ENCODE assay signal across 27 mouse cellular contexts in genomic region chr10:53423091-53423490, GRCm38 (mm10).
"Had no signal": no experiment of that assay in that cellular context is flagged by ENCODE, and none has a peak within 500 bp of the region (broad histone marks: within the 10 kb centered on the region; RNA-seq: fewer than 3 reads in every experiment).

No protein-coding gene starts in this region.

- H3K36me3 ChIP-seq: heart, embryonic 10.5 days; heart, embryonic 12.5 days; hindbrain, embryonic 10.5 days; hindbrain, embryonic 12.5 days; intestine, embryonic 15.5 days; limb, embryonic 13.5 days; limb, embryonic 15.5 days; liver, embryonic 13.5 days; liver, embryonic 15.5 days had no signal

- H3K27ac ChIP-seq: heart, embryonic 10.5 days; hindbrain, embryonic 10.5 days; hindbrain, embryonic 12.5 days; hindbrain, embryonic 14.5 days; intestine, embryonic 15.5 days; limb, embryonic 13.5 days; limb, embryonic 15.5 days; liver, embryonic 13.5 days; liver, embryonic 15.5 days had no signal

- H3K9ac ChIP-seq: heart, embryonic 12.5 days; hindbrain, embryonic 12.5 days; hindbrain, embryonic 14.5 days; intestine, embryonic 15.5 days; limb, embryonic 13.5 days; limb, embryonic 15.5 days; liver, embryonic 13.5 days; liver, embryonic 15.5 days had no signal

- DNase-seq: gastrocnemius, postnatal 14 days; gastrocnemius, postnatal 36 days; heart, adult 18-20 months; heart, postnatal 10 days; heart, postnatal 4 days; kidney, adult 18-20 months; kidney, adult 8-10 months; kidney, postnatal 10 days; kidney, postnatal 25 days; kidney, postnatal 4 days; layer of hippocampus, adult 9-11 months; layer of hippocampus, postnatal 36 days; left cerebral cortex, postnatal 4 days; liver, embryonic 13.5 days had no signal

- H3K4me1 ChIP-seq: hindbrain, embryonic 10.5 days; hindbrain, embryonic 12.5 days; intestine, embryonic 15.5 days had no signal

- H3K27me3 ChIP-seq: heart, embryonic 12.5 days; hindbrain, embryonic 12.5 days; intestine, embryonic 15.5 days; limb, embryonic 13.5 days; limb, embryonic 15.5 days; liver, embryonic 13.5 days; liver, embryonic 15.5 days had no signal

- ATAC-seq: hindbrain, embryonic 16.5 days; inflammation-experienced regulatory T-cells, adult 6 months; intestine, embryonic 15.5 days; intestine, postnatal 0 days had no signal

- H3K9me3 ChIP-seq: heart, embryonic 10.5 days; heart, embryonic 12.5 days; hindbrain, embryonic 10.5 days; hindbrain, embryonic 12.5 days; intestine, embryonic 15.5 days; limb, embryonic 13.5 days; limb, embryonic 15.5 days; liver, embryonic 13.5 days; liver, embryonic 15.5 days had no signal

- H3K4me3 ChIP-seq: heart, embryonic 10.5 days; heart, embryonic 12.5 days; hindbrain, embryonic 10.5 days; hindbrain, embryonic 12.5 days; intestine, embryonic 15.5 days; layer of hippocampus, adult 2 months; limb, embryonic 13.5 days; limb, embryonic 15.5 days; liver, embryonic 13.5 days; liver, embryonic 15.5 days had no signal

- H3K4me2 ChIP-seq: heart, embryonic 12.5 days; hindbrain, embryonic 12.5 days; hindbrain, embryonic 14.5 days; intestine, embryonic 15.5 days; limb, embryonic 13.5 days; limb, embryonic 15.5 days; liver, embryonic 13.5 days; liver, embryonic 15.5 days had no signal
